Mouse (Mus musculus) heart, adult 2 months (tissue): Measurements from ENCODE around the gene Tex10.

Experiments
- CTCF ChIP-seq: fragments of 200-600 bp; IDR thresholded peaks from 2 replicates; pipeline ENCODE4 v1.8.1; 2022; ENCODE audit warnings: antibody characterized with exemption, mild to moderate bottlenecking, moderate library complexity
- EP300 ChIP-seq: fragments of 200-500 bp; IDR thresholded peaks from 2 replicates; pipeline ENCODE4 v1.6.1; 2011; ENCODE audit warnings: low read depth, low read length, control low read depth; ENCODE audit not compliant: insufficient read depth
- POLR2A ChIP-seq: fragments of 200-500 bp; IDR thresholded peaks from 2 replicates; pipeline ENCODE4 v1.6.1; 2011; ENCODE audit warnings: mild to moderate bottlenecking, low read depth, low read length, control low read depth; ENCODE audit not compliant: insufficient read depth

DNA sequence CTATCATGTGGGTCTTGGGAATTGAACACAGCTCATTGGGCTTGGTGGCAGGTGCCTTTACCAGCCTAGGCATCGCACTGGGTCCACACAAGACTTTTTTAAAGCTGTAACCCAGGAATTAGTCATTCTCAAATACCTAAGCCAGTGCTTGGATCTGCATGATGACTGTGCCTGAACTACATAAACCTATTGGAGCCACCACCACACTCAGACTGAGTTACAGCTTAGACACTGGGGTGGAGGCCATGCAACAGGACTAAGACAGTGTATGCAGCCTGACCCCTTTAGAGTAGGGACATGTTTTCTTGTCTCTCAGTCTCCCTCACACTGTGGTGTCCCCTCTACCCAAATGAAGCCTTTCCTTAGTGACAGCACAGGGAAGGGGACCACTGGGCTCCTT, 50.6 kb downstream of the Tex10 start:
- no peak for TF ChIP-seq CTCF
- TF ChIP-seq POLR2A = no peak
- TF ChIP-seq EP300 = no peak
